8 mouse cellular contexts compared by ENCODE assay signal in genomic region chr4:40702797-40703709, GRCm38 (mm10). TPM values are rescaled to one million over a fixed set of nuclear protein-coding genes. Genes with fewer than 3 reads are reported as not detected.
DNase-seq lines count a peak whose midpoint lies in the region; ATAC-seq lines count a peak whose summit lies in the region.

Gene Aptx (minus strand): TSS chr4:40703194.

- peak; percentile 92 for ATAC-seq in heart, embryonic 14.5 days (ENCODE audit: insufficient number of reproducible peaks, insufficient read depth, low FRiP score, low read depth)
- peak; percentile 85 for ATAC-seq in liver, embryonic 13.5 days (ENCODE audit: low read depth)
- peak; percentile 92 for ATAC-seq in stomach, embryonic 16.5 days (ENCODE audit: insufficient read depth, low FRiP score)

- H3K36me3 ChIP-seq in heart, embryonic 14.5 days (ENCODE audit: control insufficient read depth, insufficient read depth, low read length) = no peaks in the 10 kb centered on the region
- H3K36me3 ChIP-seq in liver, embryonic 13.5 days = no peaks in the 10 kb centered on the region
- H3K36me3 ChIP-seq in stomach, embryonic 16.5 days (ENCODE audit: control insufficient read depth, insufficient read depth, low read length) = no peaks in the 10 kb centered on the region

- under 1% methylated on average over 42 of the region's 42 CpGs for WGBS in heart, embryonic 14.5 days
- under 1% methylated on average over 42 of the region's 42 CpGs for WGBS in liver, embryonic 13.5 days (ENCODE audit: insufficient replicate concordance)
- under 1% methylated on average over 42 of the region's 42 CpGs for WGBS in stomach, embryonic 16.5 days

- no peaks in the 10 kb centered on the region for H3K27me3 ChIP-seq in heart, embryonic 14.5 days (ENCODE audit: control insufficient read depth, insufficient read depth, low read length)
- H3K27me3 ChIP-seq in liver, embryonic 13.5 days = no peaks in the 10 kb centered on the region
- no peaks in the 10 kb centered on the region for H3K27me3 ChIP-seq in stomach, embryonic 16.5 days (ENCODE audit: control insufficient read depth, insufficient read depth, low read length)

- H3K27ac ChIP-seq in brown adipose tissue, adult 24 weeks (replicated peaks; ENCODE audit: low read depth, low read length) = peak within 1 kb of the TSS; percentile 98
- peak within 1 kb of the TSS; percentile 97 to 100 for H3K27ac ChIP-seq in heart, embryonic 14.5 days (replicated peaks in 1 of 2; ENCODE audit: control insufficient read depth in 1 of 2, insufficient read depth in 1 of 2, low read depth in 2 of 2, low read length in 2 of 2)
- peak within 1 kb of the TSS; percentile 83 for H3K27ac ChIP-seq in liver, embryonic 13.5 days
- H3K27ac ChIP-seq in stomach, embryonic 16.5 days (ENCODE audit: low read length) = peak within 1 kb of the TSS; percentile 99

- H3K4me1 ChIP-seq in brown adipose tissue, adult 24 weeks (ENCODE audit: control insufficient read depth, insufficient read depth, insufficient read length, low read length) = peaks cover 14% of the 10 kb centered on the region
- peaks cover 9 to 20% of the 10 kb centered on the region in 2 experiments for H3K4me1 ChIP-seq in heart, embryonic 14.5 days (ENCODE audit: control insufficient read depth in 2 of 2, insufficient read depth in 2 of 2, low read length in 2 of 2)
- H3K4me1 ChIP-seq in liver, embryonic 13.5 days (replicated peaks) = peaks cover 47% of the 10 kb centered on the region
- peaks cover 12% of the 10 kb centered on the region for H3K4me1 ChIP-seq in stomach, embryonic 16.5 days (ENCODE audit: control insufficient read depth, insufficient read depth, low read length)

- H3K4me2 ChIP-seq in heart, embryonic 14.5 days (ENCODE audit: low read length) = peak within 1 kb of the TSS; percentile 88
- peak within 1 kb of the TSS; percentile 79 for H3K4me2 ChIP-seq in liver, embryonic 13.5 days
- peak within 1 kb of the TSS; percentile 65 for H3K4me2 ChIP-seq in stomach, embryonic 16.5 days (ENCODE audit: low read depth, low read length)

- DNase-seq in CD4-positive, CD25-positive, alpha-beta regulatory T cell, adult 2 months (ENCODE audit: low read depth, low spot score) = peak; percentile 97
- peak; percentile 92 for DNase-seq in fibroblast of lung, adult 2 months (ENCODE audit: low read depth)
- DNase-seq in kidney, postnatal 14 days = peak; percentile 97
- peak; percentile 86 for DNase-seq in liver, embryonic 13.5 days
- DNase-seq in neural tube, embryonic 10.5 days (ENCODE audit: extremely low spot score, low spot score) = peak; percentile 99

- peak within 1 kb of the TSS; percentile 80 for H3K9ac ChIP-seq in heart, embryonic 14.5 days (ENCODE audit: low read length)
- peak within 1 kb of the TSS; percentile 69 for H3K9ac ChIP-seq in liver, embryonic 13.5 days
- H3K9ac ChIP-seq in stomach, embryonic 16.5 days (ENCODE audit: low read length) = peak within 1 kb of the TSS; percentile 77

- peak within 1 kb of the TSS; percentile 75 for H3K4me3 ChIP-seq in brown adipose tissue, adult 24 weeks (ENCODE audit: insufficient read depth, low read depth, low read length)
- H3K4me3 ChIP-seq in heart, embryonic 14.5 days (ENCODE audit: control insufficient read depth in 1 of 2, insufficient read depth in 1 of 2, low read depth in 1 of 2, low read length in 2 of 2) = peak within 1 kb of the TSS; percentile 69 to 99
- H3K4me3 ChIP-seq in liver, embryonic 13.5 days (replicated peaks) = peak within 1 kb of the TSS; percentile 70
- H3K4me3 ChIP-seq in stomach, embryonic 16.5 days (replicated peaks; ENCODE audit: low read length) = peak within 1 kb of the TSS; percentile 66

- H3K9me3 ChIP-seq in heart, embryonic 14.5 days (ENCODE audit: control insufficient read depth, low read length) = no peaks in the 10 kb centered on the region
- no peaks in the 10 kb centered on the region for H3K9me3 ChIP-seq in liver, embryonic 13.5 days (replicated peaks)
- no peaks in the 10 kb centered on the region for H3K9me3 ChIP-seq in stomach, embryonic 16.5 days (replicated peaks; ENCODE audit: control insufficient read depth, low read length)

RNA-seq across cellular contexts. Expression of gene Aptx, which starts in this region (rescaled TPM):
- polyA plus RNA-seq in brown adipose tissue, adult 24 weeks (2012; ENCODE audit: insufficient read depth, insufficient read length, missing spikeins) = 22.9 and 23.2 TPM in 2 replicates
- 25.1 and 29.0 TPM in 2 replicates for polyA plus RNA-seq in heart, embryonic 14.5 days (2014; fragmentation: Nextera tagmentation; extraction: Ambion mirVana)
- polyA plus RNA-seq in liver, embryonic 13.5 days (2015; fragmentation: Nextera tagmentation; extraction: Ambion mirVana) = 11.8 and 13.1 TPM in 2 replicates
- 24.1 and 24.2 TPM in 2 replicates for polyA plus RNA-seq in stomach, embryonic 16.5 days (2015; fragmentation: Nextera tagmentation; extraction: Ambion mirVana)

Comparison
In these comparisons a context has a peak if more than half of its experiments do, and no peak if none do; other contexts are left out.
1. Peak in every context shown above with its lines: DNase-seq, ATAC-seq, H3K4me3 ChIP-seq and H3K27ac ChIP-seq.